In the genomic region with DNA sequence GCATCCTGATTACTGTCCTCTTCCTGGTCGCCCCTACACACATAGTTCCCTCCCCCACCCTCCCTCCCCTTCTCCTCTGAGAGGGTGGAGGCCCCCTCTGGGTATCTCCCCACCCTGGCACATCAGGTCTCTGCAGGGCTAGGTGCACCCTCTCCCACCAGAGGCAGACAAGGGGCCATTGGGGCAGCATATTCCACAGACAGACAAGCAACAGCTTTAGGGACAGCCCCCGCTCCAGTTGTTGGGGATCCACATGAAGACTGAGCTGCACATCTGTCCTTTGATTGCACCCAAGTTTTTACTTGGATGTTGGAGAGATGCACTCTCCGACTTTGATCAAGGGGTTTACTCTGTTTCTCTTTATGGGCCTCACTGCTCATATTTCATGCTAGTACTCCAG, we compare ENCODE assay signal across 22 mouse cellular contexts. TPM values are rescaled to one million over a fixed set of nuclear protein-coding genes. Genes with fewer than 3 reads are reported as not detected.
A peak's percentile ranks its signal among the peaks of the same experiment; 100 is the strongest.
DNase-seq lines count a peak whose midpoint lies in the region; ATAC-seq and TF ChIP-seq lines count a peak whose summit lies in the region.
"Had no signal": no experiment of that assay in that cellular context is flagged by ENCODE, and none has a peak within 500 bp of the region (broad histone marks: within the 10 kb centered on the region; RNA-seq: fewer than 3 reads in every experiment).

No protein-coding gene starts in this region.

- no peak for TF ChIP-seq CTCF in gastrocnemius, adult 2 months (IDR thresholded peaks at IDR 0.05)
- TF ChIP-seq CTCF in intestine, postnatal 0 days (IDR thresholded peaks at IDR 0.05; ENCODE audit: low read depth) = no peak

- H3K36me3 ChIP-seq in heart, embryonic 11.5 days (ENCODE audit: control insufficient read depth, insufficient read depth, low read length) = no peaks in the 10 kb centered on the region
- no peaks in the 10 kb centered on the region for H3K36me3 ChIP-seq in intestine, postnatal 0 days (ENCODE audit: control insufficient read depth, insufficient read depth)
- no peaks in the 10 kb centered on the region for H3K36me3 ChIP-seq in intestine, embryonic 16.5 days (ENCODE audit: control insufficient read depth, insufficient read depth, low read length)
- H3K36me3 ChIP-seq in midbrain, embryonic 11.5 days (ENCODE audit: control insufficient read depth, insufficient read depth, low read length) = no peaks in the 10 kb centered on the region
- H3K36me3 ChIP-seq in midbrain, embryonic 10.5 days = no peaks in the 10 kb centered on the region
- H3K36me3 ChIP-seq: G1E had no signal

- ATAC-seq in heart, embryonic 11.5 days (replicated peaks; ENCODE audit: insufficient number of reproducible peaks, low FRiP score, low TSS enrichment) = no peak
- ATAC-seq in intestine, postnatal 0 days = no peak
- no peak for ATAC-seq in intestine, embryonic 16.5 days
- ATAC-seq in midbrain, embryonic 11.5 days (ENCODE audit: low FRiP score) = no peak
- ATAC-seq: activated CD4-positive, CD25-positive, alpha-beta regulatory T cell, adult 4 months; CD4-positive, CD25-positive, alpha-beta regulatory T cell, adult 4 months; Patski had no signal

- no peaks in the 10 kb centered on the region for H3K9me3 ChIP-seq in heart, embryonic 11.5 days (replicated peaks; ENCODE audit: control insufficient read depth, low read length)
- no peaks in the 10 kb centered on the region for H3K9me3 ChIP-seq in intestine, postnatal 0 days (ENCODE audit: control insufficient read depth)
- no peaks in the 10 kb centered on the region for H3K9me3 ChIP-seq in intestine, embryonic 16.5 days (ENCODE audit: control insufficient read depth, low read length)
- H3K9me3 ChIP-seq in midbrain, embryonic 11.5 days (ENCODE audit: control insufficient read depth, low read length) = no peaks in the 10 kb centered on the region
- H3K9me3 ChIP-seq in midbrain, embryonic 10.5 days (replicated peaks) = no peaks in the 10 kb centered on the region

- no peak overlapping the region for H3K9ac ChIP-seq in heart, embryonic 11.5 days (ENCODE audit: low read depth, low read length)
- H3K9ac ChIP-seq in intestine, postnatal 0 days (ENCODE audit: low read depth, low read length) = no peak overlapping the region
- H3K9ac ChIP-seq in intestine, embryonic 16.5 days (ENCODE audit: low read depth, low read length) = no peak overlapping the region
- H3K9ac ChIP-seq in midbrain, embryonic 11.5 days (ENCODE audit: low read length) = no peak overlapping the region

- no peak overlapping the region for H3K4me2 ChIP-seq in heart, embryonic 11.5 days
- H3K4me2 ChIP-seq in intestine, postnatal 0 days (replicated peaks; ENCODE audit: low read depth) = no peak overlapping the region
- no peak overlapping the region for H3K4me2 ChIP-seq in intestine, embryonic 16.5 days (ENCODE audit: low read depth, low read length)
- H3K4me2 ChIP-seq in midbrain, embryonic 11.5 days = no peak overlapping the region

- peak overlapping the region; percentile 97 for H3K27ac ChIP-seq in gastrocnemius, adult 2 months
- H3K27ac ChIP-seq in heart, embryonic 11.5 days (ENCODE audit: low read depth, low read length) = no peak overlapping the region
- peak overlapping the region; percentile 50 for H3K27ac ChIP-seq in intestine, postnatal 0 days (ENCODE audit: low read depth, low read length)
- H3K27ac ChIP-seq in intestine, embryonic 16.5 days (ENCODE audit: low read length) = no peak overlapping the region
- H3K27ac ChIP-seq in midbrain, embryonic 11.5 days (ENCODE audit: low read depth, low read length) = no peak overlapping the region
- H3K27ac ChIP-seq in midbrain, embryonic 10.5 days (replicated peaks) = no peak overlapping the region

- WGBS in heart, embryonic 11.5 days (ENCODE audit: insufficient replicate concordance) = 70% methylated on average over 3 of the region's 3 CpGs
- WGBS in intestine, postnatal 0 days = 80% methylated on average over 3 of the region's 3 CpGs
- WGBS in intestine, embryonic 16.5 days = 78% methylated on average over 3 of the region's 3 CpGs
- 80% methylated on average over 3 of the region's 3 CpGs for WGBS in midbrain, embryonic 11.5 days
- 92% methylated on average over 3 of the region's 3 CpGs for WGBS in midbrain, embryonic 10.5 days

- H3K27me3 ChIP-seq in heart, embryonic 11.5 days (ENCODE audit: control insufficient read depth, insufficient read depth, low read length) = peaks cover 4% of the 10 kb centered on the region; the same call in 1 of the 2 replicates
- no peaks in the 10 kb centered on the region for H3K27me3 ChIP-seq in intestine, postnatal 0 days (replicated peaks; ENCODE audit: control insufficient read depth, insufficient read depth, low read length)
- no peaks in the 10 kb centered on the region for H3K27me3 ChIP-seq in intestine, embryonic 16.5 days (replicated peaks; ENCODE audit: control insufficient read depth, insufficient read depth, low read length)
- H3K27me3 ChIP-seq in midbrain, embryonic 11.5 days (ENCODE audit: control insufficient read depth, insufficient read depth, low read length) = peaks cover 5% of the 10 kb centered on the region
- peaks cover 29% of the 10 kb centered on the region for H3K27me3 ChIP-seq in midbrain, embryonic 10.5 days (ENCODE audit: low read depth, poor library complexity, severe bottlenecking)
- H3K27me3 ChIP-seq: Patski had no signal

- no peak for DNase-seq in gastrocnemius, adult 2 months
- DNase-seq in gastrocnemius, adult 8-10 months (ENCODE audit: low spot score in 2 of 2) = no peak
- peak; percentile 72 for DNase-seq in heart, adult 11 months
- DNase-seq in midbrain, embryonic 11.5 days (ENCODE audit: low spot score, missing footprints) = peak; percentile 57
- DNase-seq in midbrain, embryonic 10.5 days (ENCODE audit: low spot score) = no peak
- DNase-seq: adrenal gland, adult 2 months; adrenal gland, adult 8-10 months; adrenal gland, postnatal 10 days; adrenal gland, postnatal 14 days; adrenal gland, postnatal 25 days; adrenal gland, postnatal 36 days; B cell, adult 2 months; cerebellum, adult 11 months; cerebellum, adult 11-12 months had no signal

- intact Hi-C loops in gastrocnemius, adult 2 months (cut with DNase I) = no loop called here

- H3K4me3 ChIP-seq in gastrocnemius, adult 2 months = no peak overlapping the region
- H3K4me3 ChIP-seq in heart, embryonic 11.5 days (ENCODE audit: low read depth, low read length) = no peak overlapping the region
- H3K4me3 ChIP-seq in intestine, postnatal 0 days (ENCODE audit: low read depth, low read length) = no peak overlapping the region
- no peak overlapping the region for H3K4me3 ChIP-seq in intestine, embryonic 16.5 days (ENCODE audit: low read length)
- no peak overlapping the region for H3K4me3 ChIP-seq in midbrain, embryonic 11.5 days (ENCODE audit: low read depth, low read length)
- H3K4me3 ChIP-seq in midbrain, embryonic 10.5 days = no peak overlapping the region

- H3K4me1 ChIP-seq in heart, embryonic 11.5 days (ENCODE audit: control insufficient read depth, insufficient read depth, low read length) = peaks cover 14% of the 10 kb centered on the region
- H3K4me1 ChIP-seq in intestine, postnatal 0 days (replicated peaks; ENCODE audit: control insufficient read depth, insufficient read depth, low read length) = peaks cover 5% of the 10 kb centered on the region; the same call in 1 of the 2 replicates
- peaks cover 11% of the 10 kb centered on the region for H3K4me1 ChIP-seq in intestine, embryonic 16.5 days (ENCODE audit: control insufficient read depth, insufficient read depth, low read length)
- H3K4me1 ChIP-seq in midbrain, embryonic 11.5 days (ENCODE audit: control insufficient read depth, insufficient read depth, low read length) = peaks cover 9% of the 10 kb centered on the region
- peaks cover 22% of the 10 kb centered on the region for H3K4me1 ChIP-seq in midbrain, embryonic 10.5 days

RNA-seq across cellular contexts. Expression of gene Prkaa2, which starts 3.8 kb away (rescaled TPM):
- 100 to 1,000 TPM; 135 to 136 TPM for total RNA-seq in gastrocnemius, adult 2 months (2021)
- total RNA-seq in gastrocnemius, adult 8-10 months (2022) = 100 to 1,000 TPM; 137 to 175 (median 164) TPM
- polyA plus RNA-seq in heart, embryonic 11.5 days (2014; fragmentation: Nextera tagmentation; extraction: Ambion mirVana) = 38.8 and 49.1 TPM in 2 replicates
- 10.2 and 10.9 TPM in 2 replicates for polyA plus RNA-seq in intestine, postnatal 0 days (2015; fragmentation: Nextera tagmentation; extraction: Ambion mirVana)
- 6.3 and 7.2 TPM in 2 replicates for polyA plus RNA-seq in intestine, embryonic 16.5 days (2015; fragmentation: Nextera tagmentation; extraction: Ambion mirVana)
- 3.7 and 4.4 TPM in 2 replicates for polyA plus RNA-seq in midbrain, embryonic 11.5 days (2014; fragmentation: Nextera tagmentation; extraction: Ambion mirVana)
- 1.9 and 2.6 TPM in 2 replicates for polyA plus RNA-seq in midbrain, embryonic 10.5 days (2016; fragmentation: Nextera tagmentation; extraction: Ambion mirVana)
- total RNA-seq: MEL had no signal
- polyA plus RNA-seq: CD4-positive, CD25-positive, alpha-beta regulatory T cell, adult 4 months; G1E had no signal

RNA-seq across cellular contexts. Expression of gene Plpp3, which starts 43.7 kb away (rescaled TPM):
- total RNA-seq in gastrocnemius, adult 2 months (2021) = 10 to 100 TPM; 45.8 to 69.1 TPM
- total RNA-seq in gastrocnemius, adult 8-10 months (2022) = 10 to 100 TPM; 26.5 to 55.1 (median 45.2) TPM
- polyA plus RNA-seq in heart, embryonic 11.5 days (2014; fragmentation: Nextera tagmentation; extraction: Ambion mirVana) = 23.8 and 25.7 TPM in 2 replicates
- polyA plus RNA-seq in intestine, postnatal 0 days (2015; fragmentation: Nextera tagmentation; extraction: Ambion mirVana) = 84.1 and 84.3 TPM in 2 replicates
- polyA plus RNA-seq in intestine, embryonic 16.5 days (2015; fragmentation: Nextera tagmentation; extraction: Ambion mirVana) = 46.0 and 48.4 TPM in 2 replicates
- 46.3 and 47.0 TPM in 2 replicates for polyA plus RNA-seq in midbrain, embryonic 11.5 days (2014; fragmentation: Nextera tagmentation; extraction: Ambion mirVana)
- polyA plus RNA-seq in midbrain, embryonic 10.5 days (2016; fragmentation: Nextera tagmentation; extraction: Ambion mirVana) = 44.5 and 55.6 TPM in 2 replicates
- total RNA-seq: G1E, MEL had no signal
- polyA plus RNA-seq: activated CD4-positive, CD25-positive, alpha-beta regulatory T cell, adult 4 months; G1E had no signal

Comparison
In these comparisons a context has a peak if more than half of its experiments do, and no peak if none do; other contexts are left out.
1. DNase-seq: peak in heart, adult 11 months (single experiment) and midbrain, embryonic 11.5 days (single experiment); none in gastrocnemius, adult 2 months (single experiment), gastrocnemius, adult 8-10 months (0 of 2) and midbrain, embryonic 10.5 days (single experiment).
2. H3K27ac ChIP-seq: peak in gastrocnemius, adult 2 months (single experiment) and intestine, postnatal 0 days (single experiment); none in heart, embryonic 11.5 days (single experiment), intestine, embryonic 16.5 days (single experiment), midbrain, embryonic 11.5 days (single experiment) and midbrain, embryonic 10.5 days (single experiment).